Mouse (Mus musculus) stomach, embryonic 15.5 days (tissue): ENCODE data around the gene Prkn. TPM values are rescaled to one million over a fixed set of nuclear protein-coding genes. Genes with fewer than 3 reads are reported as not detected.

Experiments
- ATAC-seq: fragments of 200-750 bp; cut with Nextera tagmentation; 2 replicates; pipeline ENCODE4 v1.8.0; 2017; ENCODE audit warnings: low read depth, moderate number of reproducible peaks, moderate TSS enrichment; ENCODE audit not compliant: insufficient read depth, low FRiP score
- H3K27ac ChIP-seq: fragments of 300-500 bp; sonication (generic); 2 replicates; pipeline ENCODE4 v1.5.1; 2015; ENCODE audit warnings: mild to moderate bottlenecking, inconsistent platforms
- H3K27me3 ChIP-seq: fragments of 300-500 bp; sonication (generic); replicated peaks from 2 replicates; pipeline ENCODE4 v1.6.1; 2015; ENCODE audit warnings: inconsistent platforms
- H3K36me3 ChIP-seq: fragments of 300-500 bp; sonication (generic); 2 replicates; pipeline ENCODE4 v1.6.1; 2015; ENCODE audit warnings: inconsistent platforms
- H3K4me1 ChIP-seq: fragments of 300-500 bp; sonication (generic); 2 replicates; pipeline ENCODE4 v1.6.1; 2015; ENCODE audit warnings: inconsistent platforms
- H3K4me2 ChIP-seq: fragments of 300-500 bp; sonication (generic); 2 replicates; pipeline ENCODE4 v1.6.1; 2015; ENCODE audit warnings: mild to moderate bottlenecking, inconsistent platforms
- H3K4me3 ChIP-seq: fragments of 300-500 bp; sonication (generic); replicated peaks from 2 replicates; pipeline ENCODE4 v1.5.1; 2015; ENCODE audit warnings: inconsistent platforms
- H3K9ac ChIP-seq: fragments of 300-500 bp; sonication (generic); 2 replicates; pipeline ENCODE4 v1.6.1; 2015; ENCODE audit warnings: inconsistent platforms
- H3K9me3 ChIP-seq: fragments of 300-500 bp; sonication (generic); 2 replicates; pipeline ENCODE4 v1.6.1; 2016; ENCODE audit warnings: inconsistent platforms
- WGBS: fragments of 180-500 bp; shearing (Covaris S2); methylation state at CpG from one replicate; pipeline ENCODE4 v1.1.7; 2015; 5-methylcytosine and 5-hydroxymethylcytosine counted together
- polyA plus RNA-seq: library from polyadenylated mRNA; unstranded; fragments of >200 nt; fragmentation: Nextera tagmentation; extraction: Ambion mirVana; gene quantifications from 2 replicates; pipeline ENCODE4 v1.2.1, GENCODE M21; 2015

The Prkn gene
- polyA plus RNA-seq, 1 experiment from 2014 or later: 2.0 TPM

GRCm38 (mm10) chr17:11230604-11231395 lies 390.6 kb downstream of the Prkn start:
- Histone ChIP-seq H3K9me3 (no peaks in the 10 kb centered on the region), H3K27me3 (no peaks in the 10 kb centered on the region), H3K9ac (no peak overlapping the region), H3K36me3 (no peaks in the 10 kb centered on the region), H3K4me2 (no peak overlapping the region), H3K4me3 (no peak overlapping the region), H3K4me1 (no peaks in the 10 kb centered on the region), H3K27ac (no peak overlapping the region)
- ATAC-seq: no peak
- WGBS: 39% methylated on average over 12 of the region's 12 CpGs

GRCm38 (mm10) chr17:11235273-11235672 lies 395.1 kb downstream of the Prkn start:
- 44% methylated on average over 1 of the region's 1 CpGs for WGBS
- Histone ChIP-seq H3K27me3 (no peaks in the 10 kb centered on the region), H3K4me1 (no peaks in the 10 kb centered on the region), H3K4me3 (no peak overlapping the region), H3K9me3 (no peaks in the 10 kb centered on the region), H3K36me3 (no peaks in the 10 kb centered on the region), H3K27ac (no peak overlapping the region), H3K9ac (no peak overlapping the region), H3K4me2 (no peak overlapping the region)
- ATAC-seq: no peak

- H3K4me2 ChIP-seq: no peak overlapping the region
- WGBS: 46% methylated on average over 9 of the region's 9 CpGs
- ATAC-seq: no peak
- H3K27me3 ChIP-seq: no peaks in the 10 kb centered on the region
- H3K27ac ChIP-seq: no peak overlapping the region
- H3K9ac ChIP-seq: no peak overlapping the region
- no peak overlapping the region for H3K4me3 ChIP-seq
- H3K36me3 ChIP-seq: no peaks in the 10 kb centered on the region
- no peaks in the 10 kb centered on the region for H3K4me1 ChIP-seq
- no peaks in the 10 kb centered on the region for H3K9me3 ChIP-seq
These were observed 404.9 kb downstream of the Prkn start for GRCm38 (mm10) chr17:11245040-11245439.

GRCm38 (mm10) chr17:11249216-11249615 lies 409.0 kb downstream of the Prkn start:
- no peak overlapping the region for H3K4me2 ChIP-seq
- no peak overlapping the region for H3K9ac ChIP-seq
- no peaks in the 10 kb centered on the region for H3K27me3 ChIP-seq
- no peaks in the 10 kb centered on the region for H3K9me3 ChIP-seq
- no peak overlapping the region for H3K4me3 ChIP-seq
- H3K4me1 ChIP-seq: no peaks in the 10 kb centered on the region
- no peak for ATAC-seq
- no peak overlapping the region for H3K27ac ChIP-seq
- WGBS: 66% methylated on average over 6 of the region's 6 CpGs
- H3K36me3 ChIP-seq: no peaks in the 10 kb centered on the region

- H3K4me2 ChIP-seq: no peak overlapping the region
- no peaks in the 10 kb centered on the region for H3K36me3 ChIP-seq
- no peaks in the 10 kb centered on the region for H3K27me3 ChIP-seq
- WGBS: 70% methylated on average over 8 of the region's 8 CpGs
- no peaks in the 10 kb centered on the region for H3K9me3 ChIP-seq
- no peaks in the 10 kb centered on the region for H3K4me1 ChIP-seq
- no peak overlapping the region for H3K4me3 ChIP-seq
- no peak overlapping the region for H3K9ac ChIP-seq
- no peak for ATAC-seq
- no peak overlapping the region for H3K27ac ChIP-seq
These were observed 420.5 kb downstream of the Prkn start for GRCm38 (mm10) chr17:11260663-11261062.

GRCm38 (mm10) chr17:11261679-11262078 lies 421.5 kb downstream of the Prkn start:
- H3K4me3 ChIP-seq: no peak overlapping the region
- no peak overlapping the region for H3K9ac ChIP-seq
- H3K4me2 ChIP-seq: no peak overlapping the region
- H3K9me3 ChIP-seq: no peaks in the 10 kb centered on the region
- no peak overlapping the region for H3K27ac ChIP-seq
- H3K36me3 ChIP-seq: no peaks in the 10 kb centered on the region
- H3K27me3 ChIP-seq: no peaks in the 10 kb centered on the region
- ATAC-seq: no peak
- no peaks in the 10 kb centered on the region for H3K4me1 ChIP-seq
- WGBS: 61% methylated on average over 5 of the region's 5 CpGs

GRCm38 (mm10) chr17:11267951-11268350 lies 427.8 kb downstream of the Prkn start:
- no peaks in the 10 kb centered on the region for H3K4me1 ChIP-seq
- no peaks in the 10 kb centered on the region for H3K36me3 ChIP-seq
- no peaks in the 10 kb centered on the region for H3K27me3 ChIP-seq
- 84% methylated on average over 4 of the region's 4 CpGs for WGBS
- no peak overlapping the region for H3K4me3 ChIP-seq
- H3K9me3 ChIP-seq: no peaks in the 10 kb centered on the region
- ATAC-seq: no peak
- H3K4me2 ChIP-seq: no peak overlapping the region
- H3K27ac ChIP-seq: no peak overlapping the region
- H3K9ac ChIP-seq: no peak overlapping the region

GRCm38 (mm10) chr17:11270179-11270578 lies 430.0 kb downstream of the Prkn start:
- 70% methylated on average over 4 of the region's 4 CpGs for WGBS
- Histone ChIP-seq H3K4me3 (no peak overlapping the region), H3K4me2 (no peak overlapping the region), H3K9ac (no peak overlapping the region), H3K9me3 (no peaks in the 10 kb centered on the region), H3K27me3 (no peaks in the 10 kb centered on the region), H3K27ac (no peak overlapping the region), H3K36me3 (no peaks in the 10 kb centered on the region), H3K4me1 (no peaks in the 10 kb centered on the region)
- no peak for ATAC-seq

- Histone ChIP-seq H3K9me3 (no peaks in the 10 kb centered on the region), H3K27me3 (no peaks in the 10 kb centered on the region), H3K4me1 (no peaks in the 10 kb centered on the region), H3K4me3 (no peak overlapping the region), H3K36me3 (no peaks in the 10 kb centered on the region), H3K27ac (no peak overlapping the region), H3K9ac (no peak overlapping the region), H3K4me2 (no peak overlapping the region)
- ATAC-seq: no peak
These were observed 431.7 kb downstream of the Prkn start for GRCm38 (mm10) chr17:11271876-11272275.

- Histone ChIP-seq H3K27ac (no peak overlapping the region), H3K4me3 (no peak overlapping the region), H3K9me3 (no peaks in the 10 kb centered on the region), H3K4me2 (no peak overlapping the region), H3K27me3 (no peaks in the 10 kb centered on the region), H3K36me3 (no peaks in the 10 kb centered on the region), H3K9ac (no peak overlapping the region), H3K4me1 (no peaks in the 10 kb centered on the region)
- 74% methylated on average over 4 of the region's 4 CpGs for WGBS
- ATAC-seq: no peak
These were observed 444.1 kb downstream of the Prkn start for GRCm38 (mm10) chr17:11284246-11284645.

GRCm38 (mm10) chr17:11290183-11290582 lies 450.0 kb downstream of the Prkn start:
- H3K27me3 ChIP-seq: no peaks in the 10 kb centered on the region
- ATAC-seq: no peak
- no peaks in the 10 kb centered on the region for H3K4me1 ChIP-seq
- H3K4me2 ChIP-seq: no peak overlapping the region
- H3K9me3 ChIP-seq: no peaks in the 10 kb centered on the region
- H3K9ac ChIP-seq: no peak overlapping the region
- H3K36me3 ChIP-seq: no peaks in the 10 kb centered on the region
- H3K4me3 ChIP-seq: no peak overlapping the region
- no peak overlapping the region for H3K27ac ChIP-seq
- 51% methylated on average over 3 of the region's 3 CpGs for WGBS

GRCm38 (mm10) chr17:11303116-11303515 lies 462.9 kb downstream of the Prkn start:
- Histone ChIP-seq H3K4me2 (no peak overlapping the region), H3K4me3 (no peak overlapping the region), H3K9me3 (no peaks in the 10 kb centered on the region), H3K27ac (no peak overlapping the region), H3K36me3 (no peaks in the 10 kb centered on the region), H3K9ac (no peak overlapping the region), H3K27me3 (no peaks in the 10 kb centered on the region), H3K4me1 (no peaks in the 10 kb centered on the region)
- 68% methylated on average over 9 of the region's 9 CpGs for WGBS
- no peak for ATAC-seq

GRCm38 (mm10) chr17:11309843-11310242 lies 469.7 kb downstream of the Prkn start:
- no peak overlapping the region for H3K27ac ChIP-seq
- no peaks in the 10 kb centered on the region for H3K9me3 ChIP-seq
- H3K9ac ChIP-seq: no peak overlapping the region
- ATAC-seq: no peak
- no peaks in the 10 kb centered on the region for H3K27me3 ChIP-seq
- no peaks in the 10 kb centered on the region for H3K4me1 ChIP-seq
- no peaks in the 10 kb centered on the region for H3K36me3 ChIP-seq
- 16% methylated on average over 1 of the region's 1 CpGs for WGBS
- no peak overlapping the region for H3K4me2 ChIP-seq
- H3K4me3 ChIP-seq: no peak overlapping the region
